Mouse (Mus musculus) stomach, embryonic 15.5 days (tissue): ENCODE measurements around the gene Jag2. TPM values are rescaled to one million over a fixed set of nuclear protein-coding genes. Genes with fewer than 3 reads are reported as not detected.

Experiments
- ATAC-seq: fragments of 200-750 bp; cut with Nextera tagmentation; 2 replicates; pipeline ENCODE4 v1.8.0; 2017; ENCODE audit warnings: low read depth, moderate number of reproducible peaks, moderate TSS enrichment; ENCODE audit not compliant: insufficient read depth, low FRiP score
- H3K27ac ChIP-seq: fragments of 300-500 bp; sonication (generic); 2 replicates; pipeline ENCODE4 v1.5.1; 2015; ENCODE audit warnings: mild to moderate bottlenecking, inconsistent platforms
- H3K27me3 ChIP-seq: fragments of 300-500 bp; sonication (generic); replicated peaks from 2 replicates; pipeline ENCODE4 v1.6.1; 2015; ENCODE audit warnings: inconsistent platforms
- H3K36me3 ChIP-seq: fragments of 300-500 bp; sonication (generic); 2 replicates; pipeline ENCODE4 v1.6.1; 2015; ENCODE audit warnings: inconsistent platforms
- H3K4me1 ChIP-seq: fragments of 300-500 bp; sonication (generic); 2 replicates; pipeline ENCODE4 v1.6.1; 2015; ENCODE audit warnings: inconsistent platforms
- H3K4me2 ChIP-seq: fragments of 300-500 bp; sonication (generic); 2 replicates; pipeline ENCODE4 v1.6.1; 2015; ENCODE audit warnings: mild to moderate bottlenecking, inconsistent platforms
- H3K4me3 ChIP-seq: fragments of 300-500 bp; sonication (generic); replicated peaks from 2 replicates; pipeline ENCODE4 v1.5.1; 2015; ENCODE audit warnings: inconsistent platforms
- H3K9ac ChIP-seq: fragments of 300-500 bp; sonication (generic); 2 replicates; pipeline ENCODE4 v1.6.1; 2015; ENCODE audit warnings: inconsistent platforms
- H3K9me3 ChIP-seq: fragments of 300-500 bp; sonication (generic); 2 replicates; pipeline ENCODE4 v1.6.1; 2016; ENCODE audit warnings: inconsistent platforms
- WGBS: fragments of 180-500 bp; shearing (Covaris S2); methylation state at CpG from one replicate; pipeline ENCODE4 v1.1.7; 2015; 5-methylcytosine and 5-hydroxymethylcytosine counted together
- polyA plus RNA-seq: library from polyadenylated mRNA; unstranded; fragments of >200 nt; fragmentation: Nextera tagmentation; extraction: Ambion mirVana; gene quantifications from 2 replicates; pipeline ENCODE4 v1.2.1, GENCODE M21; 2015

Gene Jag2
- polyA plus RNA-seq, 1 experiment from 2014 or later, result 7.0 TPM

- H3K36me3 ChIP-seq, result peaks cover 10% of the 10 kb centered on the region; the same call in 1 of the 2 replicates
- no peak overlapping the region for H3K9ac ChIP-seq
- 40% methylated on average over 4 of the region's 4 CpGs for WGBS
- no peak overlapping the region for H3K4me2 ChIP-seq
- no peak overlapping the region for H3K4me3 ChIP-seq
- no peak overlapping the region for H3K27ac ChIP-seq
- no peaks in the 10 kb centered on the region for H3K9me3 ChIP-seq
- H3K27me3 ChIP-seq, result no peaks in the 10 kb centered on the region
- ATAC-seq, result peak; percentile 44; the same call in 1 of the 2 replicates
- peaks cover 8% of the 10 kb centered on the region for H3K4me1 ChIP-seq
Measured at GRCm38 (mm10) chr12:112955800-112956199, 26.2 kb upstream of the Jag2 start.

GRCm38 (mm10) chr12:112952926-112953565 is 23.5 kb upstream of the Jag2 start:
- peaks cover 17% of the 10 kb centered on the region; the same call in 1 of the 2 replicates for H3K4me1 ChIP-seq
- no peaks in the 10 kb centered on the region for H3K27me3 ChIP-seq
- no peak overlapping the region for H3K4me2 ChIP-seq
- no peaks in the 10 kb centered on the region for H3K36me3 ChIP-seq
- H3K4me3 ChIP-seq, result no peak overlapping the region
- no peak overlapping the region for H3K9ac ChIP-seq
- 63% methylated on average over 3 of the region's 3 CpGs for WGBS
- ATAC-seq, result no peak
- no peak overlapping the region for H3K27ac ChIP-seq
- H3K9me3 ChIP-seq, result no peaks in the 10 kb centered on the region

GRCm38 (mm10) chr12:112952433-112952832 is 22.9 kb upstream of the Jag2 start:
- whole genome bisulfite sequencing, result 49% methylated on average over 8 of the region's 8 CpGs
- no peaks in the 10 kb centered on the region for H3K36me3 ChIP-seq
- peaks cover 17% of the 10 kb centered on the region; the same call in 1 of the 2 replicates for H3K4me1 ChIP-seq
- H3K4me3 ChIP-seq, result no peak overlapping the region
- no peaks in the 10 kb centered on the region for H3K27me3 ChIP-seq
- no peak overlapping the region for H3K27ac ChIP-seq
- no peak for ATAC-seq
- H3K4me2 ChIP-seq, result no peak overlapping the region
- H3K9me3 ChIP-seq, result no peaks in the 10 kb centered on the region
- H3K9ac ChIP-seq, result no peak overlapping the region

- H3K4me1 ChIP-seq, result peaks cover 17% of the 10 kb centered on the region; the same call in 1 of the 2 replicates
- H3K9me3 ChIP-seq, result no peaks in the 10 kb centered on the region
- no peaks in the 10 kb centered on the region for H3K27me3 ChIP-seq
- 26% methylated on average over 7 of the region's 7 CpGs for WGBS
- ATAC-seq, result no peak
- peak overlapping the region; percentile 58; the same call in 1 of the 2 replicates for H3K4me3 ChIP-seq
- H3K9ac ChIP-seq, result no peak overlapping the region
- H3K4me2 ChIP-seq, result peak overlapping the region; percentile 88; the same call in 1 of the 2 replicates
- H3K27ac ChIP-seq, result peak overlapping the region; percentile 78; the same call in 1 of the 2 replicates
- no peaks in the 10 kb centered on the region for H3K36me3 ChIP-seq
Measured at GRCm38 (mm10) chr12:112951150-112951842, 21.7 kb upstream of the Jag2 start.

- Histone ChIP-seq H3K36me3 (no peaks in the 10 kb centered on the region), H3K27ac (peak overlapping the region; percentile 78; the same call in 1 of the 2 replicates), H3K4me3 (peak overlapping the region; percentile 58), H3K27me3 (no peaks in the 10 kb centered on the region), H3K4me2 (peak overlapping the region; percentile 88), H3K4me1 (peaks cover 17% of the 10 kb centered on the region; the same call in 1 of the 2 replicates), H3K9ac (no peak overlapping the region), H3K9me3 (no peaks in the 10 kb centered on the region)
- no peak for ATAC-seq
- WGBS, result 4% methylated on average over 6 of the region's 6 CpGs
Measured at GRCm38 (mm10) chr12:112950761-112951129, 21.2 kb upstream of the Jag2 start.

GRCm38 (mm10) chr12:112950040-112950760 is 20.6 kb upstream of the Jag2 start:
- peak overlapping the region; percentile 88 for H3K4me2 ChIP-seq
- H3K4me3 ChIP-seq, result peak overlapping the region; percentile 58
- H3K27ac ChIP-seq, result peak overlapping the region; percentile 78
- H3K9ac ChIP-seq, result peak overlapping the region; percentile 48; the same call in 1 of the 2 replicates
- H3K36me3 ChIP-seq, result no peaks in the 10 kb centered on the region
- under 1% methylated on average over 58 of the region's 58 CpGs for WGBS
- no peaks in the 10 kb centered on the region for H3K9me3 ChIP-seq
- H3K4me1 ChIP-seq, result peaks cover 17% of the 10 kb centered on the region; the same call in 1 of the 2 replicates
- ATAC-seq, result peak; percentile 81
- H3K27me3 ChIP-seq, result no peaks in the 10 kb centered on the region

- ATAC-seq, result no peak
- peak overlapping the region; percentile 33; the same call in 1 of the 2 replicates for H3K27ac ChIP-seq
- H3K4me3 ChIP-seq, result no peak overlapping the region
- no peak overlapping the region for H3K9ac ChIP-seq
- no peaks in the 10 kb centered on the region for H3K27me3 ChIP-seq
- peaks cover 17% of the 10 kb centered on the region for H3K4me1 ChIP-seq
- no peak overlapping the region for H3K4me2 ChIP-seq
- WGBS, result 25% methylated on average over 4 of the region's 4 CpGs
- no peaks in the 10 kb centered on the region for H3K36me3 ChIP-seq
- H3K9me3 ChIP-seq, result no peaks in the 10 kb centered on the region
Measured at GRCm38 (mm10) chr12:112947307-112947706, 17.7 kb upstream of the Jag2 start.

GRCm38 (mm10) chr12:112943669-112944068 is 14.1 kb upstream of the Jag2 start:
- H3K36me3 ChIP-seq, result no peaks in the 10 kb centered on the region
- no peak overlapping the region for H3K4me3 ChIP-seq
- no peak overlapping the region for H3K27ac ChIP-seq
- WGBS, result 78% methylated on average over 2 of the region's 2 CpGs
- H3K9ac ChIP-seq, result no peak overlapping the region
- ATAC-seq, result no peak
- H3K9me3 ChIP-seq, result no peaks in the 10 kb centered on the region
- H3K27me3 ChIP-seq, result no peaks in the 10 kb centered on the region
- H3K4me1 ChIP-seq, result peaks cover 26% of the 10 kb centered on the region
- H3K4me2 ChIP-seq, result no peak overlapping the region

GRCm38 (mm10) chr12:112941776-112942713 is 12.5 kb upstream of the Jag2 start, which contains the start of gene Nudt14:
TSS of gene Nudt14 (minus strand) at chr12:112942124.
- H3K4me3 ChIP-seq, result peak within 1 kb of the TSS; percentile 83
- ATAC-seq, result peak; percentile 86
- no peaks in the 10 kb centered on the region for H3K36me3 ChIP-seq
- peak within 1 kb of the TSS; percentile 86 for H3K27ac ChIP-seq
- H3K4me2 ChIP-seq, result peak within 1 kb of the TSS; percentile 82
- 1% methylated on average over 58 of the region's 58 CpGs for WGBS
- peak within 1 kb of the TSS; percentile 69; the same call in 1 of the 2 replicates for H3K9ac ChIP-seq
- H3K9me3 ChIP-seq, result no peaks in the 10 kb centered on the region
- H3K27me3 ChIP-seq, result no peaks in the 10 kb centered on the region
- peaks cover 33% of the 10 kb centered on the region for H3K4me1 ChIP-seq

GRCm38 (mm10) chr12:112941156-112941775 is 11.7 kb upstream of the Jag2 start:
- Histone ChIP-seq H3K4me1 (peaks cover 33% of the 10 kb centered on the region), H3K27me3 (no peaks in the 10 kb centered on the region), H3K36me3 (no peaks in the 10 kb centered on the region), H3K9ac (peak overlapping the region; percentile 69; the same call in 1 of the 2 replicates), H3K27ac (no peak overlapping the region), H3K4me3 (peak overlapping the region; percentile 83), H3K9me3 (no peaks in the 10 kb centered on the region), H3K4me2 (peak overlapping the region; percentile 82)
- ATAC-seq, result peak; percentile 15; the same call in 1 of the 2 replicates
- WGBS, result 36% methylated on average over 10 of the region's 10 CpGs
